Mouse (Mus musculus) lung, postnatal 0 days (tissue): ENCODE results near the gene Cpsf2. TPM values are rescaled to one million over a fixed set of nuclear protein-coding genes. Genes with fewer than 3 reads are reported as not detected.

ENCODE experiments used
- ATAC-seq: fragments of 200-750 bp; cut with Nextera tagmentation; 2 replicates; pipeline ENCODE4 v1.8.0; 2017; ENCODE audit warnings: moderate library complexity
- DNase-seq: peaks from one replicate; pipeline ENCODE4 v3.0.0-alpha.2; 2016; ENCODE audit warnings: low spot score
- H3K27ac ChIP-seq: fragments of 300-500 bp; sonication (generic); 2 replicates; pipeline ENCODE4 v1.5.1; 2014; ENCODE audit warnings: antibody characterized with exemption, mild to moderate bottlenecking, low read length, mixed read lengths
- H3K27me3 ChIP-seq: fragments of 300-500 bp; sonication (generic); replicated peaks from 2 replicates; pipeline ENCODE4 v1.6.1; 2014; ENCODE audit warnings: low read length, mixed read lengths; ENCODE audit not compliant: insufficient read depth
- H3K36me3 ChIP-seq: fragments of 300-500 bp; sonication (generic); 2 replicates; pipeline ENCODE4 v1.6.1; 2014; ENCODE audit warnings: low read length, mixed read lengths; ENCODE audit not compliant: insufficient read depth
- H3K4me1 ChIP-seq: fragments of 300-500 bp; sonication (generic); 2 replicates; pipeline ENCODE4 v1.6.1; 2014; ENCODE audit warnings: antibody characterized with exemption, low read depth, low read length, mixed read lengths; ENCODE audit not compliant: insufficient read depth
- H3K4me2 ChIP-seq: fragments of 300-500 bp; sonication (generic); replicated peaks from 2 replicates; pipeline ENCODE4 v1.6.1; 2014; ENCODE audit warnings: low read depth, mild to moderate bottlenecking, low read length, moderate library complexity, mixed read lengths
- H3K4me3 ChIP-seq: fragments of 300-500 bp; sonication (generic); 2 replicates; pipeline ENCODE4 v1.5.1; 2014; ENCODE audit warnings: low read depth, low read length
- H3K9ac ChIP-seq: fragments of 300-500 bp; sonication (generic); replicated peaks from 2 replicates; pipeline ENCODE4 v1.6.1; 2014; ENCODE audit warnings: low read depth, mild to moderate bottlenecking
- H3K9me3 ChIP-seq: fragments of 300-500 bp; sonication (generic); 2 replicates; pipeline ENCODE4 v1.6.1; 2016; ENCODE audit warnings: low read length, mixed read lengths
- CTCF ChIP-seq: IDR thresholded peaks from 2 replicates; pipeline ENCODE4 v1.5.1; 2016; ENCODE audit warnings: antibody characterized with exemption, mild to moderate bottlenecking
- EP300 ChIP-seq: IDR thresholded peaks from 2 replicates; pipeline ENCODE4 v1.6.1; 2016; ENCODE audit warnings: antibody characterized with exemption, mild to moderate bottlenecking, control low read depth
- WGBS: fragments of 180-500 bp; shearing (Covaris S2); extraction: QIAGEN DNeasy Blood & Tissue Kit; methylation state at CpG from one replicate; pipeline ENCODE4 v1.1.7; 2014; 5-methylcytosine and 5-hydroxymethylcytosine counted together
- polyA plus RNA-seq: library from polyadenylated mRNA; unstranded; fragments of >200 nt; fragmentation: Nextera tagmentation; extraction: Ambion mirVana; gene quantifications from 2 replicates; pipeline ENCODE4 v1.2.1, GENCODE M21; 2015

Gene Cpsf2
- polyA plus RNA-seq, 1 experiment from 2014 or later = 13.6 TPM

GRCm38 (mm10) chr12:101972230-101972629, 3.6 kb upstream of the Cpsf2 start:
- WGBS = 98% methylated on average over 3 of the region's 3 CpGs
- ATAC-seq = no peak
- no peak overlapping the region for H3K4me3 ChIP-seq
- H3K36me3 ChIP-seq = peaks cover 7% of the 10 kb centered on the region; the same call in 1 of the 2 replicates
- no peak overlapping the region for H3K27ac ChIP-seq
- no peak overlapping the region for H3K4me2 ChIP-seq
- TF ChIP-seq EP300 (no peak), CTCF (no peak)
- H3K9me3 ChIP-seq = no peaks in the 10 kb centered on the region
- H3K4me1 ChIP-seq = peaks cover 6% of the 10 kb centered on the region; the same call in 1 of the 2 replicates
- peak; percentile 7 for DNase-seq
- H3K9ac ChIP-seq = no peak overlapping the region
- H3K27me3 ChIP-seq = no peaks in the 10 kb centered on the region

GRCm38 (mm10) chr12:101974571-101974970, 1.2 kb upstream of the Cpsf2 start:
- 16% methylated on average over 1 of the region's 1 CpGs for WGBS
- H3K27ac ChIP-seq = peak overlapping the region; percentile 97; the same call in 1 of the 2 replicates
- no peaks in the 10 kb centered on the region for H3K9me3 ChIP-seq
- peak overlapping the region; percentile 92 for H3K4me3 ChIP-seq
- H3K9ac ChIP-seq = peak overlapping the region; percentile 97
- peak overlapping the region; percentile 60 for H3K4me2 ChIP-seq
- DNase-seq (no peak), ATAC-seq (no peak)
- H3K4me1 ChIP-seq = peaks cover 6% of the 10 kb centered on the region; the same call in 1 of the 2 replicates
- no peaks in the 10 kb centered on the region for H3K27me3 ChIP-seq
- TF ChIP-seq EP300 = no peak
- no peak for TF ChIP-seq CTCF
- H3K36me3 ChIP-seq = no peaks in the 10 kb centered on the region

- DNase-seq (peak; percentile 71), ATAC-seq (peak; percentile 43)
- 1% methylated on average over 23 of the region's 23 CpGs for WGBS
- Histone ChIP-seq H3K9me3 (no peaks in the 10 kb centered on the region), H3K27ac (peak overlapping the region; percentile 97), H3K4me2 (peak overlapping the region; percentile 60), H3K4me3 (peak overlapping the region; percentile 92), H3K27me3 (no peaks in the 10 kb centered on the region), H3K9ac (peak overlapping the region; percentile 97), H3K36me3 (no peaks in the 10 kb centered on the region), H3K4me1 (peaks cover 6% of the 10 kb centered on the region; the same call in 1 of the 2 replicates)
- no peak for TF ChIP-seq CTCF
Measured at GRCm38 (mm10) chr12:101975167-101975600, 604 bp upstream of the Cpsf2 start.

- TF ChIP-seq EP300 = no peak
- no peak for TF ChIP-seq CTCF
- H3K27me3 ChIP-seq = no peaks in the 10 kb centered on the region
- peak overlapping the region; percentile 60 for H3K4me2 ChIP-seq
- H3K4me1 ChIP-seq = peaks cover 6% of the 10 kb centered on the region; the same call in 1 of the 2 replicates
- H3K4me3 ChIP-seq = peak overlapping the region; percentile 92
- ATAC-seq (no peak), DNase-seq (no peak)
- H3K36me3 ChIP-seq = no peaks in the 10 kb centered on the region
- peak overlapping the region; percentile 97 for H3K9ac ChIP-seq
- 15% methylated on average over 13 of the region's 13 CpGs for WGBS
- no peaks in the 10 kb centered on the region for H3K9me3 ChIP-seq
- H3K27ac ChIP-seq = peak overlapping the region; percentile 97
Measured at GRCm38 (mm10) chr12:101976651-101977403, 1.0 kb downstream of the Cpsf2 start.

- Histone ChIP-seq H3K9ac (no peak overlapping the region), H3K27me3 (no peaks in the 10 kb centered on the region), H3K4me3 (no peak overlapping the region), H3K27ac (no peak overlapping the region), H3K9me3 (no peaks in the 10 kb centered on the region), H3K4me2 (no peak overlapping the region), H3K36me3 (no peaks in the 10 kb centered on the region), H3K4me1 (peaks cover 6% of the 10 kb centered on the region; the same call in 1 of the 2 replicates)
- 89% methylated on average over 10 of the region's 10 CpGs for WGBS
- no peak for TF ChIP-seq CTCF
- TF ChIP-seq EP300 = no peak
- DNase-seq (no peak), ATAC-seq (no peak)
Measured at GRCm38 (mm10) chr12:101977404-101977915, 1.7 kb downstream of the Cpsf2 start.

GRCm38 (mm10) chr12:101978162-101978561, 2.4 kb downstream of the Cpsf2 start:
- Histone ChIP-seq H3K4me2 (no peak overlapping the region), H3K9ac (no peak overlapping the region), H3K27ac (no peak overlapping the region), H3K27me3 (no peaks in the 10 kb centered on the region), H3K9me3 (no peaks in the 10 kb centered on the region), H3K4me1 (peaks cover 6% of the 10 kb centered on the region; the same call in 1 of the 2 replicates), H3K4me3 (no peak overlapping the region), H3K36me3 (0 out of 2 replicates have a peak, but pooled peaks cover 3% of the 10 kb centered on the region)
- TF ChIP-seq CTCF (no peak), EP300 (no peak)
- WGBS = 79% methylated on average over 5 of the region's 5 CpGs
- ATAC-seq (no peak), DNase-seq (no peak)
